Mouse (Mus musculus) lung, embryonic 14.5 days (tissue): ENCODE measurements at regions not wholly inside any gene's neighbourhood (a gene's known extent, or its start where the extent isn't known, plus 50 kb on each side); places are given as distances from the start of the nearest gene placed in this dataset.
"Not testable (repeated sequence)": the region's sequence is repeated elsewhere in the genome, so short reads cannot be mapped to it uniquely, and the experiment has no call there.

Experiments used
- ATAC-seq: fragments of 200-750 bp; cut with Nextera tagmentation; 2 replicates; pipeline ENCODE4 v1.8.0; 2017; ENCODE audit warnings: mild to moderate bottlenecking, moderate TSS enrichment, moderate library complexity; ENCODE audit not compliant: insufficient read depth
- DNase-seq: peaks from one replicate; pipeline ENCODE4 v3.0.0-alpha.2; 2015
- H3K27ac ChIP-seq: fragments of 300-500 bp; sonication (generic); 2 replicates; pipeline ENCODE4 v1.5.1; 2014; ENCODE audit warnings: low read depth, mild to moderate bottlenecking, moderate library complexity
- H3K27me3 ChIP-seq: fragments of 300-500 bp; sonication (generic); 2 replicates; pipeline ENCODE4 v1.6.1; 2014; ENCODE audit warnings: low read length, control low read depth; ENCODE audit not compliant: insufficient read depth
- H3K36me3 ChIP-seq: fragments of 300-500 bp; sonication (generic); 2 replicates; pipeline ENCODE4 v1.6.1; 2014; ENCODE audit warnings: control low read depth; ENCODE audit not compliant: insufficient read depth
- H3K4me1 ChIP-seq: fragments of 300-500 bp; sonication (generic); 2 replicates; pipeline ENCODE4 v1.6.1; 2014; ENCODE audit warnings: antibody characterized with exemption, control low read depth; ENCODE audit not compliant: insufficient read depth
- H3K4me2 ChIP-seq: fragments of 300-500 bp; sonication (generic); 2 replicates; pipeline ENCODE4 v1.6.1; 2014; ENCODE audit warnings: mild to moderate bottlenecking
- H3K4me3 ChIP-seq: fragments of 300-500 bp; sonication (generic); 2 replicates; pipeline ENCODE4 v1.5.1; 2014; ENCODE audit warnings: low read depth, low read length
- H3K9ac ChIP-seq: fragments of 300-500 bp; sonication (generic); 2 replicates; pipeline ENCODE4 v1.6.1; 2014
- H3K9me3 ChIP-seq: fragments of 300-500 bp; sonication (generic); 2 replicates; pipeline ENCODE4 v1.6.1; 2016; ENCODE audit warnings: low read depth, low read length, control low read depth
- CTCF ChIP-seq: IDR thresholded peaks from 2 replicates; pipeline ENCODE4 v1.5.1; 2016; ENCODE audit warnings: antibody characterized with exemption, low read depth
- WGBS: fragments of 180-500 bp; shearing (Covaris S2); extraction: QIAGEN DNeasy Blood & Tissue Kit; methylation state at CpG from one replicate; pipeline ENCODE4 v1.1.7; 2014; 5-methylcytosine and 5-hydroxymethylcytosine counted together

GRCm38 (mm10) chr12:92919920-92920319, 1071.0 kb upstream of the Sel1l start:
- H3K27me3 ChIP-seq = no peaks in the 10 kb centered on the region
- no peak overlapping the region for H3K27ac ChIP-seq
- DNase-seq = no peak
- 72% methylated on average over 3 of the region's 3 CpGs for WGBS
- H3K9ac ChIP-seq = no peak overlapping the region
- no peaks in the 10 kb centered on the region for H3K4me1 ChIP-seq
- no peak overlapping the region for H3K4me3 ChIP-seq
- H3K4me2 ChIP-seq = no peak overlapping the region
- no peak for ATAC-seq
- no peaks in the 10 kb centered on the region for H3K36me3 ChIP-seq
- no peak for TF ChIP-seq CTCF
- H3K9me3 ChIP-seq = no peaks in the 10 kb centered on the region

DNA sequence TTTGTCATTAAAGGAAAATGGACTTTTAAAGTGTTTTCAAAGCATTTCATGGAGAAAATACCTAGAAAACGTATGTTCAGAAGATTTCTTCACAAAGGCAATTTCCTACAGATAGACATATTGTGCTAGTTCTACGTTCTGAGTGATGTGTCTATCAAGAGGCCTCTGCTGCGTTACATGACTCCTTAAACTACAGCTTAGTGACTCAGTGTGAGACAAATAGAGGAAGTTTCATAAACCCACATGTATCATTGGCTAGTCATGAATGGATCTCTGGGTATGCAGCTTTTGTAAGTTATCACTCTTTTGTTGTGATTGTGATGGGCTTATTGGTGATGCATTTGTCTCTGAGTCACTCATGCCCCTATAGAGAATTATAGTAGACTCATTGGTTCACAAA, 1067.3 kb upstream of the Sel1l start:
- H3K27me3 ChIP-seq = no peaks in the 10 kb centered on the region
- no peak for TF ChIP-seq CTCF
- H3K4me1 ChIP-seq = no peaks in the 10 kb centered on the region
- WGBS = 75% methylated on average over 3 of the region's 3 CpGs
- no peak overlapping the region for H3K4me2 ChIP-seq
- no peak overlapping the region for H3K27ac ChIP-seq
- H3K9ac ChIP-seq = no peak overlapping the region
- no peaks in the 10 kb centered on the region for H3K9me3 ChIP-seq
- ATAC-seq = no peak
- H3K4me3 ChIP-seq = no peak overlapping the region
- no peak for DNase-seq
- no peaks in the 10 kb centered on the region for H3K36me3 ChIP-seq

GRCm38 (mm10) chr12:92915776-92916175, 1066.8 kb upstream of the Sel1l start:
- H3K4me1 ChIP-seq = no peaks in the 10 kb centered on the region

GRCm38 (mm10) chr12:92915203-92915602, 1066.2 kb upstream of the Sel1l start:
- ATAC-seq (no peak), DNase-seq (no peak)
- no peaks in the 10 kb centered on the region for H3K4me1 ChIP-seq
- no peaks in the 10 kb centered on the region for H3K27me3 ChIP-seq
- H3K36me3 ChIP-seq = no peaks in the 10 kb centered on the region
- WGBS = 62% methylated on average over 1 of the region's 1 CpGs
- H3K4me2 ChIP-seq = no peak overlapping the region
- H3K27ac ChIP-seq = no peak overlapping the region
- H3K9ac ChIP-seq = no peak overlapping the region
- H3K4me3 ChIP-seq = no peak overlapping the region
- no peak for TF ChIP-seq CTCF
- no peaks in the 10 kb centered on the region for H3K9me3 ChIP-seq

More at GRCm38 (mm10) chr12:92915776-92916175, 1066.8 kb upstream of the Sel1l start:
- no peak for TF ChIP-seq CTCF
- Histone ChIP-seq H3K27me3 (no peaks in the 10 kb centered on the region), H3K27ac (no peak overlapping the region), H3K4me3 (no peak overlapping the region), H3K9ac (no peak overlapping the region), H3K36me3 (no peaks in the 10 kb centered on the region), H3K4me2 (no peak overlapping the region), H3K9me3 (no peaks in the 10 kb centered on the region)
- ATAC-seq = no peak
- no peak for DNase-seq

GRCm38 (mm10) chr12:92904382-92904781, 1055.4 kb upstream of the Sel1l start:
- 81% methylated on average over 2 of the region's 2 CpGs for WGBS
- TF ChIP-seq CTCF = no peak
- DNase-seq = no peak
- H3K9me3 ChIP-seq = no peaks in the 10 kb centered on the region
- no peaks in the 10 kb centered on the region for H3K4me1 ChIP-seq
- no peak overlapping the region for H3K4me3 ChIP-seq
- no peaks in the 10 kb centered on the region for H3K27me3 ChIP-seq
- no peak overlapping the region for H3K4me2 ChIP-seq
- no peak overlapping the region for H3K27ac ChIP-seq
- no peak overlapping the region for H3K9ac ChIP-seq
- H3K36me3 ChIP-seq = no peaks in the 10 kb centered on the region
- ATAC-seq = no peak

- WGBS = 88% methylated on average over 4 of the region's 9 CpGs
- H3K9me3 ChIP-seq = no peaks in the 10 kb centered on the region
These were observed 1043.4 kb upstream of the Sel1l start for GRCm38 (mm10) chr12:92892315-92892714.

GRCm38 (mm10) chr12:92891663-92892062, 1042.7 kb upstream of the Sel1l start:
- no CpG with 5 or more reads among the region's 8 CpGs for WGBS

More at GRCm38 (mm10) chr12:92892315-92892714, 1043.4 kb upstream of the Sel1l start:
- H3K4me1 ChIP-seq = no peaks in the 10 kb centered on the region
- no peak for TF ChIP-seq CTCF
- H3K27me3 ChIP-seq = no peaks in the 10 kb centered on the region
- no peak overlapping the region for H3K27ac ChIP-seq
- no peak overlapping the region for H3K9ac ChIP-seq
- H3K4me2 ChIP-seq = no peak overlapping the region
- H3K36me3 ChIP-seq = no peaks in the 10 kb centered on the region
- ATAC-seq = no peak
- H3K4me3 ChIP-seq = no peak overlapping the region
- no peak for DNase-seq

DNA sequence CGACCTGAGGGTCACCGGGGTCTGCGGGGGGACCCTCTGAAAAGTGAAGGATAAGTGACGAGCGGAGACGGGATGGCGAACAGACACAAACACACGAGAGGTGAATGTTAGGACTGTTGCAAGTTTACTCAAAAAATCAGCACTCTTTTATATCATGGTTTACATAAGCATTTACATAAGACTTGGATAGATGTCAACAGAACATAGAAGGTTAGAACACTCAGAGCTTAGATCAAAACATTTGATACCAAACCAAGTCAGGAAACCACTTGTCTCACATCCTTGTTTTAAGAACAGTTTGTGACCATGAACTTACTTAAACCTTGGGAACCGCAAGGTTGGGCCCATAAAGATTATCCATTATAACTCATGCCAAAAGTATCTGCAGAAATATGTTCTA, 1042.2 kb upstream of the Sel1l start:
- not testable (repeated sequence) for H3K9ac ChIP-seq, H3K4me1 ChIP-seq, ATAC-seq, H3K27ac ChIP-seq, H3K4me3 ChIP-seq, H3K36me3 ChIP-seq, H3K9me3 ChIP-seq, H3K4me2 ChIP-seq, H3K27me3 ChIP-seq, DNase-seq
- WGBS = 96% methylated on average over 3 of the region's 9 CpGs

More at GRCm38 (mm10) chr12:92891663-92892062, 1042.7 kb upstream of the Sel1l start:
- H3K9ac ChIP-seq, H3K27ac ChIP-seq, DNase-seq, H3K4me2 ChIP-seq, H3K27me3 ChIP-seq, H3K36me3 ChIP-seq, H3K4me3 ChIP-seq, H3K9me3 ChIP-seq, ATAC-seq, H3K4me1 ChIP-seq: not testable (repeated sequence)
